Mouse (Mus musculus) CD8-positive naive resting alpha-beta T cell, adult 2 months (primary cell): Measurements from ENCODE around the gene Il20ra.
A peak's percentile ranks its signal among the peaks of the same experiment; 100 is the strongest.
"Not testable (repeated sequence)": the region's sequence is repeated elsewhere in the genome, so short reads cannot be mapped to it uniquely, and the experiment has no call there.

ENCODE experiments used
- DNase-seq, 2 experiments: peaks; one replicate each; pipeline ENCODE4 v3.0.0; 2022; ENCODE audit warnings: low read depth in 2 of 2, low spot score in 2 of 2

Il20ra gene

GRCm38 (mm10) chr10:19712421-19712836, at the start of gene Il20ra:
Il20ra (plus strand) TSS chr10:19712570.
- DNase-seq, result peak; percentile 21 to 61

- no peak for DNase-seq
These were observed 43.4 kb upstream of the Il20ra start for GRCm38 (mm10) chr10:19668973-19669372.

GRCm38 (mm10) chr10:19672015-19672414, 40.4 kb upstream of the Il20ra start:
- no peak for DNase-seq

GRCm38 (mm10) chr10:19673146-19673545, 39.2 kb upstream of the Il20ra start:
- no peak for DNase-seq

GRCm38 (mm10) chr10:19687686-19688085, 24.7 kb upstream of the Il20ra start:
- no peak for DNase-seq

GRCm38 (mm10) chr10:19691287-19691686, 21.1 kb upstream of the Il20ra start:
- no peak for DNase-seq

- peak; percentile 52 to 61 for DNase-seq
These were observed 20.6 kb upstream of the Il20ra start for GRCm38 (mm10) chr10:19691771-19692170.

- no peak for DNase-seq
These were observed 20.0 kb upstream of the Il20ra start for GRCm38 (mm10) chr10:19692332-19692731.

GRCm38 (mm10) chr10:19692988-19693387, 19.4 kb upstream of the Il20ra start:
- peak; percentile 64 to 70 for DNase-seq

GRCm38 (mm10) chr10:19693629-19694028, 18.7 kb upstream of the Il20ra start:
- DNase-seq, result no peak

- no peak for DNase-seq
These were observed 13.0 kb upstream of the Il20ra start for GRCm38 (mm10) chr10:19699331-19699730.

GRCm38 (mm10) chr10:19704445-19704844, 7.9 kb upstream of the Il20ra start:
- DNase-seq, result no peak

- no peak for DNase-seq
These were observed 4.6 kb upstream of the Il20ra start for GRCm38 (mm10) chr10:19707768-19708167.

- peak; percentile 38 to 46 for DNase-seq
These were observed 3.9 kb upstream of the Il20ra start for GRCm38 (mm10) chr10:19708277-19709070.

- no peak for DNase-seq
These were observed 1.4 kb upstream of the Il20ra start for GRCm38 (mm10) chr10:19711020-19711419.

GRCm38 (mm10) chr10:19711551-19712171, 709 bp upstream of the Il20ra start:
- peak in 1 of 2 experiments; percentile 20 for DNase-seq

- DNase-seq, result peak; percentile 3 to 8
These were observed 6.3 kb downstream of the Il20ra start for GRCm38 (mm10) chr10:19718627-19719026.

GRCm38 (mm10) chr10:19722320-19722719, 9.9 kb downstream of the Il20ra start:
- DNase-seq, result no peak

GRCm38 (mm10) chr10:19724158-19724832, 11.9 kb downstream of the Il20ra start:
- DNase-seq, result no peak

GRCm38 (mm10) chr10:19738442-19738841, 26.1 kb downstream of the Il20ra start:
- DNase-seq, result not testable (repeated sequence)

GRCm38 (mm10) chr10:19745662-19746061, 33.3 kb downstream of the Il20ra start:
- DNase-seq, result no peak

- no peak for DNase-seq
These were observed 33.8 kb downstream of the Il20ra start for GRCm38 (mm10) chr10:19746156-19746555.
